Mouse (Mus musculus) forebrain, postnatal 0 days (tissue): Measurements from ENCODE around the gene Wbp1. TPM values are rescaled to one million over a fixed set of nuclear protein-coding genes. Genes with fewer than 3 reads are reported as not detected.
"Not testable (repeated sequence)": the region's sequence is repeated elsewhere in the genome, so short reads cannot be mapped to it uniquely, and the experiment has no call there.

Source experiments
- ATAC-seq: fragments of 200-750 bp; cut with Nextera tagmentation; 2 replicates; pipeline ENCODE4 v1.8.0; 2017; ENCODE audit warnings: mild to moderate bottlenecking, moderate library complexity
- DNase-seq: peaks from one replicate; pipeline ENCODE4 v3.0.0-alpha.2; 2015
- H3K27ac ChIP-seq: fragments of 300-500 bp; sonication (generic); 2 replicates; pipeline ENCODE4 v1.5.1; 2014; ENCODE audit warnings: low read depth, mild to moderate bottlenecking, antibody characterized with exemption, low read length, moderate library complexity, mixed read lengths
- H3K27me3 ChIP-seq: fragments of 300-500 bp; sonication (generic); 2 replicates; pipeline ENCODE4 v1.6.1; 2014; ENCODE audit warnings: mild to moderate bottlenecking, low read length, mixed read lengths; ENCODE audit not compliant: insufficient read depth
- H3K36me3 ChIP-seq: fragments of 300-500 bp; sonication (generic); 2 replicates; pipeline ENCODE4 v1.6.1; 2014; ENCODE audit warnings: mild to moderate bottlenecking, moderate library complexity; ENCODE audit not compliant: insufficient read depth
- H3K4me1 ChIP-seq: fragments of 300-500 bp; sonication (generic); 2 replicates; pipeline ENCODE4 v1.6.1; 2014; ENCODE audit warnings: antibody characterized with exemption; ENCODE audit not compliant: insufficient read depth
- H3K4me2 ChIP-seq: fragments of 300-500 bp; sonication (generic); 2 replicates; pipeline ENCODE4 v1.6.1; 2014; ENCODE audit warnings: low read depth, mild to moderate bottlenecking, moderate library complexity
- H3K4me3 ChIP-seq: fragments of 300-500 bp; sonication (generic); 2 replicates; pipeline ENCODE4 v1.5.1; 2014; ENCODE audit warnings: low read depth, low read length, mixed read lengths
- H3K9ac ChIP-seq: fragments of 300-500 bp; sonication (generic); 2 replicates; pipeline ENCODE4 v1.6.1; 2014; ENCODE audit warnings: mild to moderate bottlenecking
- H3K9me3 ChIP-seq: fragments of 300-500 bp; sonication (generic); 2 replicates; pipeline ENCODE4 v1.6.1; 2016; ENCODE audit warnings: low read length
- CTCF ChIP-seq: sonication (generic); IDR thresholded peaks from 2 replicates; pipeline ENCODE4 v1.5.1; 2016; ENCODE audit warnings: antibody characterized with exemption, control low read depth, low read depth
- WGBS: fragments of 180-500 bp; shearing (Covaris S2); extraction: QIAGEN DNeasy Blood & Tissue Kit; methylation state at CpG from one replicate; pipeline ENCODE4 v1.1.7; 2014; 5-methylcytosine and 5-hydroxymethylcytosine counted together
- polyA plus RNA-seq: library from polyadenylated mRNA; unstranded; fragments of >200 nt; fragmentation: Nextera tagmentation; extraction: Ambion mirVana; gene quantifications from 2 replicates; pipeline ENCODE4 v1.2.1, GENCODE M21; 2015
- total RNA-seq: library from RNA; depleted of rRNA; stranded (reverse); fragments of >200 nt; gene quantifications from 2 replicates; pipeline ENCODE4 v1.2.3, GENCODE M21; 2014

Gene Wbp1
- total and polyA plus RNA-seq, 2 experiments from 2014 or later: 109 to 151 TPM

GRCm38 (mm10) chr6:83162701-83163100 lies 41.3 kb upstream of the Wbp1 start:
- H3K4me2 ChIP-seq: peak overlapping the region; percentile 39
- peak; percentile 75 for DNase-seq
- ATAC-seq: no peak
- no peak overlapping the region for H3K9ac ChIP-seq
- WGBS: 3% methylated on average over 8 of the region's 8 CpGs
- peak; percentile 80 for TF ChIP-seq CTCF
- 0 out of 2 replicates have a peak overlapping the region, but pooled peaks have one; percentile 24 for H3K4me3 ChIP-seq
- H3K27me3 ChIP-seq: peaks cover 22% of the 10 kb centered on the region
- H3K36me3 ChIP-seq: no peaks in the 10 kb centered on the region
- peaks cover 18% of the 10 kb centered on the region for H3K4me1 ChIP-seq
- no peak overlapping the region for H3K27ac ChIP-seq
- H3K9me3 ChIP-seq: no peaks in the 10 kb centered on the region

DNA sequence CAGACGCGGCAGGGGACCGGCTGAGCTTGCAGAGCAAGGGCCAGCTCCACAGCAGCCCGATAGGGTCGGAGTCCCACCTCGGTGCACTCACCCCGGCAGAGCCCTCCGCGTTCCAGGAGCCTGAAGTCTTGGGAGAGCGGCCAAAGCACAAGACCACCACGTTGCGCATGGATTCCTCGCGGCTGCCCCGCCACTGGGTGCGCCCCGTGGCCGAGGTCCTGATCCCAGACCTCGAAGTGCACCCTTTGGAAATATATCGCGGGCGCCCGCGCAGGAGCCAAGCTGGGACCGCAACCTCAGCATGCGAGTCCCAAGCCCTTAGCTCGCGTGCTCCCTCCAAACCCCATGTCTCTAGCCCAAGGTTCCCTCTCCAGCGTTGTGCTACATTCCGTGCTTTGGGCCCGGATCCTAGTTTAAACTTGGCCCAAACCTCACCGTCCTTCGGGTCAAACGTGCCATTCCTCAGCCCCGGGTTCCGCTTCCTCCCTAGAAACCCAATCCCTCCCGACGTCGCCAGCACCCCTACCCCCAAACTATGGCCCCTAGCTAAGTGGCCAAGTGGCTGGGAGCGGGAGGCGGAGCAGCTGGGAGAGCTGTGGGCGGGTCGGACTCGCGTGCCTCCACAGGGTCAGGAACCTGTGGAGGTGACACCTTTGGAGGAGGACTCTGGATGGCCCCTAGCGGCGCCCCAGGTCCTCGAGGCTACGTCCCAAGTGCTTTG lies 40.7 kb upstream of the Wbp1 start:
- Histone ChIP-seq H3K36me3 (no peaks in the 10 kb centered on the region), H3K4me1 (peaks cover 14% of the 10 kb centered on the region), H3K27ac (no peak overlapping the region), H3K4me3 (peak overlapping the region; percentile 24), H3K4me2 (peak overlapping the region; percentile 39), H3K9me3 (no peaks in the 10 kb centered on the region), H3K9ac (peak overlapping the region; percentile 22; the same call in 1 of the 2 replicates), H3K27me3 (peaks cover 22% of the 10 kb centered on the region)
- ATAC-seq (no peak), DNase-seq (no peak)
- no peak for TF ChIP-seq CTCF
- WGBS: 6% methylated on average over 48 of the region's 49 CpGs

GRCm38 (mm10) chr6:83161442-83161841 lies 40.1 kb upstream of the Wbp1 start:
- peaks cover 22% of the 10 kb centered on the region for H3K27me3 ChIP-seq
- H3K4me2 ChIP-seq: peak overlapping the region; percentile 39
- H3K4me3 ChIP-seq: no peak overlapping the region; the same call in 1 of the 2 replicates
- no peak for DNase-seq
- no peak for TF ChIP-seq CTCF
- no peak overlapping the region for H3K9ac ChIP-seq
- peaks cover 8% of the 10 kb centered on the region for H3K4me1 ChIP-seq
- no peaks in the 10 kb centered on the region for H3K36me3 ChIP-seq
- H3K9me3 ChIP-seq: no peaks in the 10 kb centered on the region
- 10% methylated on average over 19 of the region's 19 CpGs for WGBS
- no peak overlapping the region for H3K27ac ChIP-seq
- no peak for ATAC-seq

DNA sequence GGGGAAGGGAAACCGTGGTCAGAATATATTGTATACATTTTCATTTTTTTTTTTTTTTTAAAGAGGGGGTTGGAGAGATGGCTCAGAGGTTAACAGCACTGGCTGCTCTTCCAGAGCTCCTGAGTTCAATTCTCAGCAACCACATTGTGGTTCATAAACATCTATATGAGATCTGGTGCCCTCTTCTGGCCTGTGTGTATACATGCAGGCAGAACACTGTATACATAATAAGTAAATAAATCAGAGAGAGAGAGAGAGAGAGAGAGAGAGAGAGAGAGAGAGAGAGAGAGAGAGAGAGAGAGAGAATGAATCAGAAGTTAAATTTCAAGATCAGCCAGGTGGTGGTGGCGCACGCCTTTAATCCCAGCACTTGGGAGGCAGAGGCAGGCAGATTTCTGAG lies 38.1 kb upstream of the Wbp1 start:
- not testable (repeated sequence) for H3K9ac ChIP-seq, H3K4me2 ChIP-seq, H3K4me1 ChIP-seq, H3K4me3 ChIP-seq, ATAC-seq, H3K9me3 ChIP-seq, H3K27ac ChIP-seq, H3K36me3 ChIP-seq
- TF ChIP-seq CTCF: peak; percentile 63
- H3K27me3 ChIP-seq: peaks cover 22% of the 10 kb centered on the region
- WGBS: 21% methylated on average over 3 of the region's 3 CpGs
- DNase-seq: peak; percentile 60

DNA sequence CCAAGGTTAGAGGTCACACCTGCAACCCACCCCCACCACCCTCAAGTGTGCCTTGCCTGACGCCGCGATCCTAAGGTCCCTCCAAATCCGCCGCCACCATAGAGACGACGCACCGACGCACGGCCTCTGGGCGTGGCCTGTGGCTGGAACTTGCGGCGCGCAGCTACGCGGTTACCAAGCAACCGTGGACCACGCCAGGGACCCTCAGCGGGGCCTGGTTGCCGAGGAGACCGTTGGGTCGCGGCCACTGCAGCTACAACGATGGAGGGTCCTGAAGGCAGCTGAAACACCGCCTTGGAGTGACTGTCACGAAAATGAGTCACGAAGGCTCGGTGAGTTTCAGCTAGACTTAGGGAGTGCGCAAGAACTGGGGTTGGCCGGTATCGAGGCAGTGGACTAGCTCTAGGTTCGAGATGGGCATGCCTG lies 34.9 kb upstream of the Wbp1 start, which contains the start of the genes Wdr54 and 1700003E16Rik:
Gene Wdr54, minus strand, starts transcription at position 139 of the 426 bp plus-strand sequence.
Gene 1700003E16Rik, plus strand, starts transcription at position 146 of the 426 bp plus-strand sequence.
- ATAC-seq (peak; percentile 98), DNase-seq (peak; percentile 90)
- WGBS: 1% methylated on average over 32 of the region's 32 CpGs
- Histone ChIP-seq H3K27ac (0 out of 2 replicates have a peak within 1 kb of the TSS, but pooled peaks have one; percentile 58), H3K4me2 (peak within 1 kb of the TSS; percentile 78), H3K36me3 (0 out of 2 replicates have a peak, but pooled peaks cover 12% of the 10 kb centered on the region), H3K9ac (peak within 1 kb of the TSS; percentile 57), H3K4me1 (0 out of 2 replicates have a peak, but pooled peaks cover 8% of the 10 kb centered on the region), H3K9me3 (no peaks in the 10 kb centered on the region), H3K4me3 (peak within 1 kb of the TSS; percentile 58), H3K27me3 (peaks cover 8% of the 10 kb centered on the region; the same call in 1 of the 2 replicates)
- no peak for TF ChIP-seq CTCF

DNA sequence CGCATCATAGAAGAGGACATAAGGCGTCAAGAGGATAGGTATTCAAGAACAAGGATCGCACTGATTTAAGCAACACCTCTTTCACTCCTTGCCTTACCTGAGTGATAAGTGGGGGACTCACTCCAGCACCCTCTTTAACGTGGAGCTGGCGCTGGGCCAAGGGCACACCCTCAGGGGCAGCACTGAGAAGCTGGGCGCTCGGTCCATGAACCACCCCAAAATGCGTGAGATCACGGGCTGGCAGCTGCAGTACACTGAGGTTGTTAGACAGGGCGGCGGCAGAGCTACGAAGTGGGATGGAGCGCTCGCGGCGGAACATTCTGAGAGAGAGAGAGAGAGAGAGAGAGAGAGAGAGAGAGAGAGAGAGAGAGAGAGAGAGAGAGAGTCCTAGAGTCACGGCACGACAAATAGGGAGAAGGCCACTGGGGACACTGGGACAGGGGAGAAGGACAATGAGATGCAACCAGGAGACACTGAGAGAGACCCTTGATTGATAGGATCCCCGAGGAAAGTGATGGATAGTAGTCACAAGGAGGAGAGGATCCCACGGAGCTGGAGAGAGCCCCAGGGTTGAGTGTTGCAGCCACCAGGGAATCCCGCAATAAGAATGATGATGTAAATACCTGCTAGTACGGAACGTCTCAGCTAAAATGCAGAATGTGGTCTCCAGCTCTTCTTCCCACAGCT lies 34.3 kb upstream of the Wbp1 start:
- WGBS: 8% methylated on average over 23 of the region's 23 CpGs
- H3K9ac ChIP-seq: peak overlapping the region; percentile 57
- H3K4me2 ChIP-seq: peak overlapping the region; percentile 78
- peaks cover 2% of the 10 kb centered on the region; the same call in 1 of the 2 replicates for H3K27me3 ChIP-seq
- H3K9me3 ChIP-seq: no peaks in the 10 kb centered on the region
- 0 out of 2 replicates have a peak, but pooled peaks cover 8% of the 10 kb centered on the region for H3K4me1 ChIP-seq
- peak overlapping the region; percentile 58 for H3K4me3 ChIP-seq
- DNase-seq (no peak), ATAC-seq (peak; percentile 51)
- TF ChIP-seq CTCF: no peak
- H3K27ac ChIP-seq: 0 out of 2 replicates have a peak overlapping the region, but pooled peaks have one; percentile 58
- 0 out of 2 replicates have a peak, but pooled peaks cover 12% of the 10 kb centered on the region for H3K36me3 ChIP-seq
